9 mouse cellular contexts compared by ENCODE assay signal in the genomic region with DNA sequence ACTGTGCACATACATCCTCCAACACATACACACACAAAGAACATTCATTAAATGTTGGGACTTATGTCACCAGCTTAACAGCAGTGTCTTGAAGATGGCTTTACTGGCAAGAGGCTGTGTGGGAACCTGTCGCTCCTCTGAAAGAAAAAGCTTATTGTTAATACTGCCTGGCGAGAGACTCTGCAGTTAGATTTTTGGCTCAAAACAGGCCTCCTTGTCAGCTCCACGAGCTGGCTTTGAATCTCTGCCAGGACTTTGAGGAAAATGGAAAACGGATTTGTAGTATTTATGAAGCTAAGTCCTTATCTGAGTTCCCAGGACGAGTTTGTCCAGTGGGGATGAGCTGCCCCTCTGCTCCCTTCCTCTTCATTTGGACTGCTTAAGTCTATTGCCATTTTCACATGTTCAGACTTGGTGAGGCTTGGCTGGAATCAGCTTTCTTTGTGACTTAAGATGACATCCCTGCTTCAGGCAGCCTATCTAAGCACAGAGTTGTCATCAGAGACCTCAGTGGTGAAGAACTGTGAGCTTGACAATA.
DNase-seq lines count a peak whose midpoint lies in the region; ATAC-seq lines count a peak whose summit lies in the region.
"Had no signal": no experiment of that assay in that cellular context is flagged by ENCODE, and none has a peak within 500 bp of the region (broad histone marks: within the 10 kb centered on the region; RNA-seq: fewer than 3 reads in every experiment).

No protein-coding gene starts in this region.

- H3K4me1 ChIP-seq in embryonic facial prominence, embryonic 13.5 days, result peaks cover 19% of the 10 kb centered on the region
- H3K4me1 ChIP-seq in embryonic facial prominence, embryonic 10.5 days, result 0 out of 2 replicates have a peak, but pooled peaks cover 3% of the 10 kb centered on the region
- H3K4me1 ChIP-seq in neural tube, embryonic 15.5 days, result 0 out of 2 replicates have a peak, but pooled peaks cover 9% of the 10 kb centered on the region
- peaks cover 21% of the 10 kb centered on the region for H3K4me1 ChIP-seq in heart, embryonic 12.5 days (replicated peaks)

- no peaks in the 10 kb centered on the region for H3K27me3 ChIP-seq in embryonic facial prominence, embryonic 13.5 days
- no peaks in the 10 kb centered on the region for H3K27me3 ChIP-seq in embryonic facial prominence, embryonic 10.5 days (replicated peaks; ENCODE audit: low read depth, poor library complexity, severe bottlenecking)
- H3K27me3 ChIP-seq in neural tube, embryonic 15.5 days (replicated peaks), result no peaks in the 10 kb centered on the region
- H3K27me3 ChIP-seq in heart, embryonic 12.5 days (replicated peaks), result no peaks in the 10 kb centered on the region
- H3K27me3 ChIP-seq: CH12.LX had no signal

- H3K4me2 ChIP-seq in embryonic facial prominence, embryonic 13.5 days, result no peak overlapping the region
- H3K4me2 ChIP-seq in neural tube, embryonic 15.5 days, result no peak overlapping the region
- H3K4me2 ChIP-seq in heart, embryonic 12.5 days, result no peak overlapping the region

- peak overlapping the region; percentile 49 for H3K27ac ChIP-seq in embryonic facial prominence, embryonic 13.5 days
- H3K27ac ChIP-seq in embryonic facial prominence, embryonic 10.5 days (replicated peaks), result no peak overlapping the region
- H3K27ac ChIP-seq in neural tube, embryonic 15.5 days (replicated peaks), result 0 out of 2 replicates have a peak overlapping the region, but pooled peaks have one; percentile 4
- peak overlapping the region; percentile 68 for H3K27ac ChIP-seq in heart, embryonic 12.5 days (ENCODE audit: poor library complexity, severe bottlenecking)

- H3K4me3 ChIP-seq in embryonic facial prominence, embryonic 13.5 days, result no peak overlapping the region
- H3K4me3 ChIP-seq in embryonic facial prominence, embryonic 10.5 days, result no peak overlapping the region
- no peak overlapping the region for H3K4me3 ChIP-seq in neural tube, embryonic 15.5 days (replicated peaks)
- no peak overlapping the region for H3K4me3 ChIP-seq in heart, embryonic 12.5 days

- no peak for DNase-seq in embryonic facial prominence, embryonic 10.5 days (ENCODE audit: low spot score)
- no peak for DNase-seq in neural tube, embryonic 10.5 days (ENCODE audit: extremely low spot score, low spot score)
- peak; percentile 22 to 44 for DNase-seq in lung, postnatal 4 days
- DNase-seq in thymus, adult 18-20 months, result no peak
- DNase-seq in layer of hippocampus, postnatal 25 days (ENCODE audit: extremely low spot score in 1 of 2, low spot score in 1 of 2), result no peak

- 31% methylated on average over 5 of the region's 5 CpGs for WGBS in embryonic facial prominence, embryonic 13.5 days
- WGBS in embryonic facial prominence, embryonic 10.5 days, result 70% methylated on average over 5 of the region's 5 CpGs
- WGBS in neural tube, embryonic 15.5 days, result 58% methylated on average over 5 of the region's 5 CpGs
- 33% methylated on average over 5 of the region's 5 CpGs for WGBS in heart, embryonic 12.5 days

- no peak overlapping the region for H3K9ac ChIP-seq in embryonic facial prominence, embryonic 13.5 days
- no peak overlapping the region for H3K9ac ChIP-seq in neural tube, embryonic 15.5 days (replicated peaks)
- H3K9ac ChIP-seq in heart, embryonic 12.5 days, result no peak overlapping the region

- no peaks in the 10 kb centered on the region for H3K9me3 ChIP-seq in embryonic facial prominence, embryonic 13.5 days
- H3K9me3 ChIP-seq in embryonic facial prominence, embryonic 10.5 days, result peaks cover 4% of the 10 kb centered on the region; the same call in 1 of the 2 replicates
- no peaks in the 10 kb centered on the region for H3K9me3 ChIP-seq in neural tube, embryonic 15.5 days (replicated peaks)
- peaks cover 5% of the 10 kb centered on the region; the same call in 1 of the 2 replicates for H3K9me3 ChIP-seq in heart, embryonic 12.5 days (replicated peaks)

- H3K36me3 ChIP-seq in embryonic facial prominence, embryonic 13.5 days, result no peaks in the 10 kb centered on the region
- no peaks in the 10 kb centered on the region for H3K36me3 ChIP-seq in embryonic facial prominence, embryonic 10.5 days (replicated peaks)
- no peaks in the 10 kb centered on the region for H3K36me3 ChIP-seq in neural tube, embryonic 15.5 days
- no peaks in the 10 kb centered on the region for H3K36me3 ChIP-seq in heart, embryonic 12.5 days

- ATAC-seq in embryonic facial prominence, embryonic 13.5 days (ENCODE audit: insufficient number of reproducible peaks, insufficient read depth, low FRiP score, low TSS enrichment, low read depth), result no peak
- ATAC-seq in neural tube, embryonic 15.5 days (ENCODE audit: low FRiP score), result no peak
- peak; percentile 39; the same call in 1 of the 2 replicates for ATAC-seq in heart, embryonic 12.5 days (ENCODE audit: insufficient number of reproducible peaks, low FRiP score)

Comparison
In these comparisons a context has a peak if more than half of its experiments do, and no peak if none do; other contexts are left out.
1. DNase-seq: peak in lung, postnatal 4 days (2 of 2); none in embryonic facial prominence, embryonic 10.5 days (single experiment), neural tube, embryonic 10.5 days (single experiment), thymus, adult 18-20 months (0 of 2) and layer of hippocampus, postnatal 25 days (0 of 2).